ENCODE assay signal across 26 mouse cellular contexts in the genomic region with DNA sequence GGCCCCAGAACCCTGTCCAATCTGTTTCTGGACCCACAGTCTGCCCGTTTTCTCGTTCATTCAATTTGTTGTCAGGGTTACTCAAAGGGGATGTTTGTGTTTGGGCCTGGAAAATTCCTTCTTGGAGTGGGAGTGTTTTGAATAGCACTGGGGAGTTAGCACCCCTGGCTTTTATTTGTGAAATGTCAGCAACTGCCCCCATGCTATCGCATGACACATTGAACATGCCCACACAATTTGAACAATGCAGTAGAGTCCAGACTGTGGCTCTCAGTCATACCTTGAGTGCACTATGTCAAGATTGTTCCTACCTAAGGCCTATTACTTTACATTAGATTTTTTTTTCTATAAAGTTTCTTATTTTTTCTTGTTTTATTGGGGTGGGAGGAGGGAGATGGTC.
DNase-seq lines count a peak whose midpoint lies in the region; ATAC-seq lines count a peak whose summit lies in the region.
"Had no signal": no experiment of that assay in that cellular context is flagged by ENCODE, and none has a peak within 500 bp of the region (broad histone marks: within the 10 kb centered on the region; RNA-seq: fewer than 3 reads in every experiment).

No protein-coding gene starts in this region.

- no peak overlapping the region for H3K27ac ChIP-seq in kidney, embryonic 14.5 days (ENCODE audit: low read depth, low read length)
- H3K27ac ChIP-seq in kidney, embryonic 16.5 days (ENCODE audit: low read length): peak overlapping the region; percentile 65; the same call in 1 of the 2 replicates
- H3K27ac ChIP-seq: embryonic facial prominence, embryonic 13.5 days; embryonic facial prominence, embryonic 15.5 days; forebrain, embryonic 10.5 days; forebrain, embryonic 12.5 days had no signal

- no peaks in the 10 kb centered on the region for H3K9me3 ChIP-seq in kidney, embryonic 14.5 days (ENCODE audit: control insufficient read depth, low read length)
- H3K9me3 ChIP-seq in kidney, embryonic 16.5 days (ENCODE audit: low read length): no peaks in the 10 kb centered on the region
- H3K9me3 ChIP-seq: embryonic facial prominence, embryonic 13.5 days; embryonic facial prominence, embryonic 15.5 days; forebrain, embryonic 12.5 days; G1E had no signal

- no peaks in the 10 kb centered on the region for H3K36me3 ChIP-seq in kidney, embryonic 14.5 days (ENCODE audit: control insufficient read depth, insufficient read depth, low read length)
- no peaks in the 10 kb centered on the region for H3K36me3 ChIP-seq in kidney, embryonic 16.5 days (ENCODE audit: insufficient read depth, low read length)
- H3K36me3 ChIP-seq: embryonic facial prominence, embryonic 13.5 days; embryonic facial prominence, embryonic 15.5 days; forebrain, embryonic 10.5 days; forebrain, embryonic 12.5 days; G1E had no signal

- H3K9ac ChIP-seq in kidney, embryonic 14.5 days (ENCODE audit: low read depth, low read length): no peak overlapping the region
- H3K9ac ChIP-seq in kidney, embryonic 16.5 days (replicated peaks; ENCODE audit: low read length): no peak overlapping the region
- H3K9ac ChIP-seq: embryonic facial prominence, embryonic 13.5 days; embryonic facial prominence, embryonic 15.5 days; forebrain, embryonic 12.5 days had no signal

- ATAC-seq in kidney, embryonic 14.5 days (ENCODE audit: low FRiP score, low TSS enrichment): peak; percentile 65; the same call in 1 of the 2 replicates
- peak; percentile 67; the same call in 1 of the 2 replicates for ATAC-seq in kidney, embryonic 16.5 days (ENCODE audit: low FRiP score, low TSS enrichment)
- ATAC-seq: CD4-positive, CD25-positive, alpha-beta regulatory T cell, adult 4 months; forebrain, embryonic 14.5 days; forebrain, embryonic 16.5 days had no signal

- H3K4me2 ChIP-seq in kidney, embryonic 14.5 days (replicated peaks; ENCODE audit: low read depth, low read length): no peak overlapping the region
- no peak overlapping the region for H3K4me2 ChIP-seq in kidney, embryonic 16.5 days (replicated peaks; ENCODE audit: low read depth, low read length)
- H3K4me2 ChIP-seq: embryonic facial prominence, embryonic 13.5 days; embryonic facial prominence, embryonic 15.5 days; forebrain, embryonic 12.5 days had no signal

- WGBS in kidney, embryonic 14.5 days: 31% methylated on average over 3 of the region's 3 CpGs
- 30% methylated on average over 3 of the region's 3 CpGs for WGBS in kidney, embryonic 16.5 days

- no peaks in the 10 kb centered on the region for H3K27me3 ChIP-seq in kidney, embryonic 14.5 days (ENCODE audit: control insufficient read depth, insufficient read depth, low read length)
- H3K27me3 ChIP-seq in kidney, embryonic 16.5 days (ENCODE audit: insufficient read depth, low read length): no peaks in the 10 kb centered on the region
- H3K27me3 ChIP-seq: CH12.LX; embryonic facial prominence, embryonic 13.5 days; embryonic facial prominence, embryonic 15.5 days; forebrain, embryonic 12.5 days had no signal

- H3K4me3 ChIP-seq in kidney, embryonic 14.5 days (ENCODE audit: low read length): no peak overlapping the region
- H3K4me3 ChIP-seq in kidney, embryonic 16.5 days (ENCODE audit: low read length): no peak overlapping the region
- H3K4me3 ChIP-seq: embryonic facial prominence, embryonic 13.5 days; embryonic facial prominence, embryonic 15.5 days; erythroblast, embryonic 14.5 days; forebrain, embryonic 10.5 days; forebrain, embryonic 12.5 days had no signal

- peaks cover 3% of the 10 kb centered on the region; the same call in 1 of the 2 replicates for H3K4me1 ChIP-seq in kidney, embryonic 14.5 days (ENCODE audit: control insufficient read depth, insufficient read depth, low read length)
- 0 out of 2 replicates have a peak, but pooled peaks cover 21% of the 10 kb centered on the region for H3K4me1 ChIP-seq in kidney, embryonic 16.5 days (ENCODE audit: insufficient read depth, low read length)
- H3K4me1 ChIP-seq: embryonic facial prominence, embryonic 13.5 days; embryonic facial prominence, embryonic 15.5 days had no signal

- DNase-seq in kidney, postnatal 36 days: no peak
- no peak for DNase-seq in kidney, adult 11 months
- DNase-seq in lung, postnatal 36 days: peak; percentile 4
- no peak for DNase-seq in lung, postnatal 10 days
- DNase-seq: adrenal gland, adult 2 months; adrenal gland, postnatal 10 days; adrenal gland, postnatal 25 days; B cell, adult 2 months; cerebellum, adult 11 months; cerebellum, adult 18-20 months; cerebellum, adult 8-10 months; cerebellum, adult 9-11 months; cerebellum, postnatal 14 days; cerebellum, postnatal 36 days had no signal
